Mouse (Mus musculus): ENCODE data around the gene Gpr87.

- TF ChIP-seq GATA1 (IDR thresholded peaks at IDR 0.05; ENCODE audit: borderline replicate concordance, low read length) (peak; percentile 75; the same call in 1 of the 3 replicates), FLI1 (IDR thresholded peaks at IDR 0.05; ENCODE audit: low read length) (no peak)
Measured at GRCm38 (mm10) chr3:59133189-59133588, 61.7 kb downstream of the Gpr87 start.
